10 mouse cellular contexts compared by ENCODE assay signal in the genomic region with DNA sequence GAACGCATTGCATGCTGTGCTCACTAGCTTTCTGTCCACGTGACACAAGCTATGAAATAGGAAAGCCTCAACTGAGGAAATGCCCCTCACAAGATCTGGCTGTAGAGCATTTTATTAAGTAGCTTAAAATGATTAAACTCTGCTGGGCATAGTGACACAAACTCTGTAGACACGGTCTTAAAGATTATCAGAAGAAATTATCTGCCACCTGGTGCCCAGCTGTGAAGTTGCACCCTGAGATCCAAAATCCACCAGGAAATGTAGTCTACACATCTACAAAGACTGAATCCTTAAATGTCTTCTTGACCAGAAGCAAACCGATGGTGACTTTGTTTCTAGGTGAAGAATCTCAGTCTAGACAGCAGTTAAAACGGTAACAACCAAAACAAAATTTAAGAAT. TPM values are rescaled to one million over a fixed set of nuclear protein-coding genes. Genes with fewer than 3 reads are reported as not detected.
A peak's percentile ranks its signal among the peaks of the same experiment; 100 is the strongest.
DNase-seq lines count a peak whose midpoint lies in the region; ATAC-seq and TF ChIP-seq lines count a peak whose summit lies in the region.
"Had no signal": no experiment of that assay in that cellular context is flagged by ENCODE, and none has a peak within 500 bp of the region (broad histone marks: within the 10 kb centered on the region; RNA-seq: fewer than 3 reads in every experiment).

No protein-coding gene starts in this region.

- TF ChIP-seq EP300 in CH12.LX (IDR thresholded peaks at IDR 0.05; ENCODE audit: low read length), result no peak

- no peaks in the 10 kb centered on the region for H3K9me3 ChIP-seq in kidney, embryonic 16.5 days (ENCODE audit: low read length)
- no peaks in the 10 kb centered on the region for H3K9me3 ChIP-seq in CH12.LX (replicated peaks; ENCODE audit: low read length)
- H3K9me3 ChIP-seq: midbrain, embryonic 12.5 days had no signal

- no peaks in the 10 kb centered on the region for H3K27me3 ChIP-seq in kidney, adult 2 months (replicated peaks; ENCODE audit: control insufficient read depth, insufficient read depth, low read length)
- H3K27me3 ChIP-seq in kidney, embryonic 16.5 days (ENCODE audit: insufficient read depth, low read length), result no peaks in the 10 kb centered on the region
- H3K27me3 ChIP-seq in CH12.LX (replicated peaks), result peaks cover 11% of the 10 kb centered on the region
- no peaks in the 10 kb centered on the region for H3K27me3 ChIP-seq in Patski
- H3K27me3 ChIP-seq: midbrain, embryonic 12.5 days had no signal

- H3K4me1 ChIP-seq in kidney, adult 2 months (ENCODE audit: control insufficient read depth, insufficient read depth, low read length), result no peaks in the 10 kb centered on the region; the same call in 1 of the 2 replicates
- no peaks in the 10 kb centered on the region for H3K4me1 ChIP-seq in kidney, embryonic 16.5 days (ENCODE audit: insufficient read depth, low read length)
- H3K4me1 ChIP-seq in CH12.LX (ENCODE audit: control insufficient read depth in 1 of 2, insufficient read depth in 2 of 2), result no peaks in the 10 kb centered on the region
- H3K4me1 ChIP-seq: midbrain, embryonic 12.5 days had no signal

- TF ChIP-seq RAD21 in CH12.LX (IDR thresholded peaks at IDR 0.05; ENCODE audit: low read depth, low read length), result peak; percentile 88

- no peaks in the 10 kb centered on the region for H3K36me3 ChIP-seq in kidney, adult 2 months (ENCODE audit: control insufficient read depth, insufficient read depth, low read length)
- H3K36me3 ChIP-seq in kidney, embryonic 16.5 days (ENCODE audit: insufficient read depth, low read length), result no peaks in the 10 kb centered on the region
- H3K36me3 ChIP-seq in CH12.LX (replicated peaks in 1 of 2; ENCODE audit: control insufficient read depth in 1 of 2, insufficient read depth in 1 of 2, low read length in 1 of 2), result no peaks in the 10 kb centered on the region
- H3K36me3 ChIP-seq: midbrain, embryonic 12.5 days had no signal

- TF ChIP-seq CTCF in kidney, adult 2 months (conservative IDR thresholded peaks at IDR 0.05; ENCODE audit: insufficient read depth, insufficient read length, low read depth, low read length), result peak; percentile 39
- peak; percentile 16 to 91; a peak in 3 of 4 replicates for TF ChIP-seq CTCF in CH12.LX (conservative IDR thresholded peaks at IDR 0.05 in 1 of 2, IDR thresholded peaks at IDR 0.05 in 1 of 2; ENCODE audit: low read depth in 2 of 2, low read length in 2 of 2)
- TF ChIP-seq CTCF in Patski (IDR thresholded peaks at IDR 0.05), result peak; percentile 77

- POLR2A ChIA-PET in Patski (lab: Charles Lee), result no interaction called here

- TF ChIP-seq POLR2A in kidney, adult 2 months (IDR thresholded peaks at IDR 0.05; ENCODE audit: low read depth, low read length), result no peak
- TF ChIP-seq POLR2A in CH12.LX (IDR thresholded peaks at IDR 0.05; ENCODE audit: low read depth, low read length), result no peak

- H3K4me2 ChIP-seq in kidney, embryonic 16.5 days (replicated peaks; ENCODE audit: low read depth, low read length), result no peak overlapping the region
- H3K4me2 ChIP-seq in CH12.LX (ENCODE audit: insufficient read depth, low read depth, poor library complexity, severe bottlenecking), result no peak overlapping the region
- H3K4me2 ChIP-seq: midbrain, embryonic 12.5 days had no signal

- dilution Hi-C loops in CH12.LX (cut with MboI; ENCODE audit: extremely low pct_ligation_motif_present, extremely low pct_unique_long_range_greater_than_20kb, low sequenced_read_pairs), result no loop called here

- peak; percentile 71 for DNase-seq in kidney, adult 2 months
- DNase-seq in CH12.LX (ENCODE audit: extremely low read depth), result peak; percentile 50
- no peak for DNase-seq in Patski (ENCODE audit: low read depth, low spot score)
- DNase-seq in layer of hippocampus, postnatal 25 days (ENCODE audit: extremely low spot score in 1 of 2, low spot score in 1 of 2), result peak; percentile 12 to 20
- no peak for DNase-seq in ovary, adult 18-20 months (ENCODE audit: low spot score)
- no peak for DNase-seq in heart, postnatal 25 days (ENCODE audit: low spot score)

- H3K4me3 ChIP-seq in kidney, adult 2 months (ENCODE audit: insufficient read depth, low read depth, low read length), result no peak overlapping the region
- no peak overlapping the region for H3K4me3 ChIP-seq in kidney, embryonic 16.5 days (ENCODE audit: low read length)
- no peak overlapping the region for H3K4me3 ChIP-seq in CH12.LX (replicated peaks in 1 of 3; ENCODE audit: low read depth in 2 of 3, low read length in 2 of 3, poor library complexity in 1 of 3)
- H3K4me3 ChIP-seq: midbrain, embryonic 12.5 days had no signal

- H3K9ac ChIP-seq in kidney, embryonic 16.5 days (replicated peaks; ENCODE audit: low read length), result no peak overlapping the region
- no peak overlapping the region for H3K9ac ChIP-seq in CH12.LX (ENCODE audit: insufficient read depth, low read depth)
- H3K9ac ChIP-seq: midbrain, embryonic 12.5 days had no signal

- H3K27ac ChIP-seq in kidney, adult 2 months (ENCODE audit: insufficient read depth, low read depth, low read length), result peak overlapping the region; percentile 2; the same call in 1 of the 2 replicates
- no peak overlapping the region for H3K27ac ChIP-seq in kidney, embryonic 16.5 days (ENCODE audit: low read length)
- no peak overlapping the region for H3K27ac ChIP-seq in CH12.LX (ENCODE audit: insufficient read depth, low read depth)
- H3K27ac ChIP-seq: midbrain, embryonic 12.5 days had no signal

- 42% methylated on average over 5 of the region's 5 CpGs for WGBS in kidney, adult 2 months
- 59% methylated on average over 5 of the region's 5 CpGs for WGBS in kidney, embryonic 16.5 days

- intact Hi-C loops in heart, postnatal 25 days (cut with DNase I), result loop anchor here (5.0 kb wide), 1 partner anchor 169 kb away; no protein-coding TSS in a partner anchor

- CTCF ChIA-PET in Patski (lab: Charles Lee), result interaction anchor here (1.0 to 2.2 kb wide), 4 partner anchors 26 to 171 kb away, joined by 3 to 14 read pairs (median 4); no protein-coding TSS in a partner anchor

- no peaks in the 10 kb centered on the region for H3K79me2 ChIP-seq in CH12.LX (replicated peaks; ENCODE audit: control insufficient read depth, extremely low read depth, insufficient read depth, poor library complexity, severe bottlenecking)

- in situ Hi-C loops in CH12.LX (cut with MboI; ENCODE audit: low pct_ligation_motif_present, low pct_unique_long_range_greater_than_20kb, low sequenced_read_pairs) (no loop called here), Patski (cut with MboI; ENCODE audit: low pct_unique_long_range_greater_than_20kb) (loop anchor here (5.0 kb wide), 1 partner anchor 484 kb away; no protein-coding TSS in a partner anchor)

- ATAC-seq in kidney, embryonic 16.5 days (ENCODE audit: low FRiP score, low TSS enrichment), result no peak
- no peak for ATAC-seq in Patski
- ATAC-seq in granulocyte monocyte progenitor cell, adult 5-6 weeks (replicated peaks; ENCODE audit: poor library complexity, severe bottlenecking), result no peak

TF ChIP-seq in CH12.LX, 34 proteins besides CTCF, POLR2A, EP300 and RAD21:
- TF ChIP-seq HCFC1 (IDR thresholded peaks at IDR 0.05; ENCODE audit: low read depth, low read length), result no peak
- 0 out of 2 replicates have a peak, but pooled peaks have one; percentile 26 for TF ChIP-seq MYC (IDR thresholded peaks at IDR 0.05; ENCODE audit: low read depth, low read length)
- peak; percentile 44; the same call in 1 of the 2 replicates for TF ChIP-seq ZC3H11A (IDR thresholded peaks at IDR 0.05; ENCODE audit: low read depth, low read length)
- peak; percentile 90 for TF ChIP-seq SMC3 (IDR thresholded peaks at IDR 0.05; ENCODE audit: low read depth, low read length)

RNA-seq across cellular contexts. Expression of a gene that starts 11.3 kb away (rescaled TPM):
- polyA plus RNA-seq in kidney, adult 2 months (2012; rRNA removed), result 0.41 and 0.43 TPM in 2 replicates
- 2.4 and 3.6 TPM in 2 replicates for polyA plus RNA-seq in kidney, embryonic 16.5 days (2015; fragmentation: Nextera tagmentation; extraction: Ambion mirVana)
- total RNA-seq in CH12.LX (2012; rRNA removed) (not detected in 2 replicates), CH12.LX (2014; rRNA removed) (not detected in 2 replicates)
- polyA plus RNA-seq in CH12.LX (2012; ENCODE audit: insufficient read length, low read depth) (not detected in 2 replicates), Patski (2021) (9.8 TPM)
- not detected for total RNA-seq in layer of hippocampus, postnatal 25 days (2021)
- total RNA-seq in granulocyte monocyte progenitor cell, adult 5-6 weeks (2014; fragmentation: Nextera tagmentation), result not detected in 2 replicates
- not detected in 2 replicates for total RNA-seq in granulocyte monocyte progenitor cell, adult 5-6 weeks (2017)
- not detected for total RNA-seq in heart, postnatal 25 days (2021)
- total RNA-seq: hematopoietic stem cell, adult 5-6 weeks had no signal
- polyA plus RNA-seq: midbrain, embryonic 12.5 days had no signal

RNA-seq across cellular contexts. Expression of a gene that starts 17.0 kb away (rescaled TPM):
- 173 and 180 TPM in 2 replicates for polyA plus RNA-seq in kidney, adult 2 months (2012; rRNA removed)
- 23.5 and 29.9 TPM in 2 replicates for polyA plus RNA-seq in kidney, embryonic 16.5 days (2015; fragmentation: Nextera tagmentation; extraction: Ambion mirVana)
- not detected in 2 replicates for total RNA-seq in CH12.LX (2012; rRNA removed)
- total RNA-seq in CH12.LX (2014; rRNA removed), result not detected in 2 replicates
- polyA plus RNA-seq in CH12.LX (2012; ENCODE audit: insufficient read length, low read depth), result not detected in 2 replicates
- polyA plus RNA-seq in Patski (2021), result 7.6 TPM
- total RNA-seq in layer of hippocampus, postnatal 25 days (2021), result not detected
- not detected in 2 replicates for total RNA-seq in granulocyte monocyte progenitor cell, adult 5-6 weeks (2014; fragmentation: Nextera tagmentation)
- not detected in 2 replicates for total RNA-seq in granulocyte monocyte progenitor cell, adult 5-6 weeks (2017)
- total RNA-seq in heart, postnatal 25 days (2021), result under 1 TPM in 1 of 2 experiments, not detected in 1; 0.22 TPM
- total RNA-seq: hematopoietic stem cell, adult 5-6 weeks had no signal
- polyA plus RNA-seq: midbrain, embryonic 12.5 days had no signal

Comparison
In these comparisons a context has a peak if more than half of its experiments do, and no peak if none do; other contexts are left out.
1. DNase-seq: peak in kidney, adult 2 months (single experiment), CH12.LX (single experiment) and layer of hippocampus, postnatal 25 days (2 of 2); none in Patski (single experiment), ovary, adult 18-20 months (single experiment) and heart, postnatal 25 days (single experiment).
2. Peak in every context shown above with its lines, with median percentiles within 50 percentile points of each other: CTCF ChIP-seq.